35 mouse cellular contexts compared by ENCODE assay signal in the genomic region with DNA sequence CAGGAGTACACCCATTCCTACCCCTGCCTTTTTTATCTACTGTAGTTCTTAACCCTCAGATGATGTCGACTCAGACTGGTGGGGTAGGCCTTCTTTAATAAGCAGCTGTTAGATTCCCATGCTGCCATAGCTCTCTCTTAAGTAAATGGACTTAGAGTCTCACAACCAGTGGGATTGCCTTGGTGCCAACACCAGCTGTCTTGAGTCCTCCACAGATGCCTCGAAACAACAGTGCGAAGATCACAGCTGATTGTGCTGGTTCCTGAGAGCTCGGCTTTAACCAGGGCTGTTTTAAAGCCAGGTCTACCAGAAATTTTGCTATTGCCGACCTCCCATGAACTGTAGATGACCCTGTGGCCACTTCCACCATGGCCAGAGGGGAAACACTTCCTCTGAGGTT.
"Had no signal": no experiment of that assay in that cellular context is flagged by ENCODE, and none has a peak within 500 bp of the region (broad histone marks: within the 10 kb centered on the region; RNA-seq: fewer than 3 reads in every experiment).

No protein-coding gene starts in this region.

- H3K4me3 ChIP-seq: heart, embryonic 10.5 days; heart, embryonic 12.5 days; heart, embryonic 13.5 days; heart, embryonic 15.5 days; hindbrain, embryonic 10.5 days; hindbrain, embryonic 12.5 days; hindbrain, embryonic 13.5 days; hindbrain, embryonic 15.5 days; intestine, embryonic 15.5 days; kidney, embryonic 15.5 days; layer of hippocampus, adult 2 months had no signal

- H3K36me3 ChIP-seq: heart, embryonic 10.5 days; heart, embryonic 12.5 days; heart, embryonic 13.5 days; heart, embryonic 15.5 days; hindbrain, embryonic 10.5 days; hindbrain, embryonic 12.5 days; hindbrain, embryonic 13.5 days; hindbrain, embryonic 15.5 days; intestine, embryonic 15.5 days; kidney, embryonic 15.5 days had no signal

- H3K27me3 ChIP-seq: heart, embryonic 13.5 days; heart, embryonic 15.5 days; hindbrain, embryonic 12.5 days; hindbrain, embryonic 13.5 days; hindbrain, embryonic 15.5 days; intestine, embryonic 15.5 days; kidney, embryonic 15.5 days had no signal

- H3K4me2 ChIP-seq: heart, embryonic 11.5 days; heart, embryonic 12.5 days; heart, embryonic 13.5 days; heart, embryonic 15.5 days; hindbrain, embryonic 12.5 days; hindbrain, embryonic 13.5 days; hindbrain, embryonic 14.5 days; hindbrain, embryonic 15.5 days; intestine, embryonic 15.5 days; kidney, embryonic 15.5 days had no signal

- DNase-seq: heart, postnatal 10 days; heart, postnatal 14 days; heart, postnatal 36 days; heart, postnatal 4 days; kidney, adult 11 months; kidney, adult 18-20 months; kidney, adult 2 months; kidney, adult 8-10 months; kidney, adult 9 months; kidney, postnatal 10 days; kidney, postnatal 14 days; kidney, postnatal 25 days; kidney, postnatal 36 days; kidney, postnatal 4 days; layer of hippocampus, adult 9-11 months; layer of hippocampus, postnatal 36 days had no signal

- H3K4me1 ChIP-seq: heart, embryonic 10.5 days; heart, embryonic 12.5 days; heart, embryonic 13.5 days; heart, embryonic 15.5 days; hindbrain, embryonic 10.5 days; hindbrain, embryonic 12.5 days; hindbrain, embryonic 13.5 days; hindbrain, embryonic 15.5 days; intestine, embryonic 15.5 days; kidney, embryonic 15.5 days had no signal

- H3K9ac ChIP-seq: heart, embryonic 12.5 days; heart, embryonic 13.5 days; heart, embryonic 15.5 days; hindbrain, embryonic 12.5 days; hindbrain, embryonic 13.5 days; hindbrain, embryonic 14.5 days; hindbrain, embryonic 15.5 days; intestine, embryonic 15.5 days; kidney, embryonic 15.5 days had no signal

- H3K27ac ChIP-seq: heart, embryonic 10.5 days; heart, embryonic 13.5 days; heart, embryonic 15.5 days; hindbrain, embryonic 10.5 days; hindbrain, embryonic 12.5 days; hindbrain, embryonic 13.5 days; hindbrain, embryonic 14.5 days; hindbrain, embryonic 15.5 days; hindbrain, postnatal 0 days; intestine, embryonic 15.5 days; kidney, embryonic 15.5 days; kidney, postnatal 0 days; layer of hippocampus, adult 2 months had no signal

- ATAC-seq: hindbrain, embryonic 16.5 days; hindbrain, postnatal 0 days; inflammation-experienced regulatory T-cells, adult 6 months; intestine, embryonic 15.5 days; intestine, embryonic 16.5 days; intestine, postnatal 0 days had no signal

- H3K9me3 ChIP-seq: heart, embryonic 10.5 days; heart, embryonic 12.5 days; heart, embryonic 13.5 days; heart, embryonic 15.5 days; hindbrain, embryonic 10.5 days; hindbrain, embryonic 12.5 days; hindbrain, embryonic 13.5 days; hindbrain, embryonic 15.5 days; intestine, embryonic 15.5 days; kidney, embryonic 15.5 days had no signal
